Mouse (Mus musculus) heart, postnatal 0 days (tissue): ENCODE results near the gene Pheta1.

Experiments used
- CTCF ChIP-seq: IDR thresholded peaks from 2 replicates; pipeline ENCODE4 v1.5.1; 2016; ENCODE audit warnings: antibody characterized with exemption, control low read depth, low read depth
- EP300 ChIP-seq: IDR thresholded peaks from 2 replicates; pipeline ENCODE4 v1.6.1; 2016; ENCODE audit warnings: antibody characterized with exemption, low read depth

DNA sequence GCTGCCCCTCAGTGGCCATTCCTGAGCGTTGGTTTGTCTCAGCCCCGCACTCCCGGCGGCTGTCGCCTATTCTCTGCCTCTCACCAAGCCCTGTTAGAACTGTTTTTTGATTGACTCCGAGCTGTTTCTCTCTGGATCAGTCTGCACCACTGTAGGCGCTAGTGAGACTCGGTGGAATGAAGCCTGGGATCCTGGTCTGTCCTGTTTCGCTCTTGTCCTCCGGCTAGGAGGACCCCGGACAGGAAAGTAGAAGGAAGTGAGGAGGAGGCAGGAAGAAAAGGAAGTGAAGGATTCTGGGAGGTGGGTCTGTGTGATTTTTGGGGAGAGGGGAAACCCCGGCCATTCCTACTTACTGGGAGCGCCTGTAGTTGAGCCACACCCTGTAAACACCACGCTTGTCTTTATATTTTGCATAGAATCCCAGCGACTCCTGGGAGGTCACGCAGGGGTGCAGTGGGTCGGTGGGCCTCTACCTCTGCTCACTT, 707 bp upstream of the Pheta1 start:
- TF ChIP-seq CTCF, result peak; percentile 33
- no peak for TF ChIP-seq EP300
